Mouse (Mus musculus) common myeloid progenitor, adult 5-6 weeks (primary cell): ENCODE results near the gene Ifit1bl1. TPM values are rescaled to one million over a fixed set of nuclear protein-coding genes. Genes with fewer than 3 reads are reported as not detected.

ENCODE experiments used
- ATAC-seq: replicated peaks from 2 replicates; pipeline ENCODE4 v1.8.0; 2016; ENCODE audit warnings: low read depth, mild to moderate bottlenecking, moderate TSS enrichment, inconsistent platforms; ENCODE audit not compliant: poor library complexity, severe bottlenecking
- total RNA-seq: library from RNA; stranded (forward); fragments of 200-1000, 187-1606 nt; gene quantifications from 2 replicates; pipeline ENCODE4 v1.2.3, GENCODE M21; 2017

The Ifit1bl1 gene
- total RNA-seq, 1 experiment from 2014 or later: not detected

- peak; percentile 96 for ATAC-seq
Measured at GRCm38 (mm10) chr19:34550534-34551223, 51.1 kb downstream of the Ifit1bl1 start, which contains the start of gene Ifit2. Gene Ifit2 (plus strand): TSS chr19:34550694.

GRCm38 (mm10) chr19:34550205-34550533, 51.6 kb downstream of the Ifit1bl1 start:
- ATAC-seq: no peak

GRCm38 (mm10) chr19:34547976-34548375, 53.8 kb downstream of the Ifit1bl1 start:
- ATAC-seq: peak; percentile 68

GRCm38 (mm10) chr19:34546211-34546610, 55.5 kb downstream of the Ifit1bl1 start:
- no peak for ATAC-seq

Other genes with a start within 250 kb of the Ifit1bl1 start
- 0.09 TPM in 1 of 2 replicates, not detected in the other for gene Ch25h, start 126.8 kb downstream of the Ifit1bl1 start, total RNA-seq
- gene Lipa, start 74.5 kb downstream of the Ifit1bl1 start, total RNA-seq: 21.6 and 22.7 TPM in 2 replicates
- 16.7 and 22.7 TPM in 2 replicates for gene Ifit2, start 51.3 kb downstream of the Ifit1bl1 start, total RNA-seq
- gene Ifit3, start 18.4 kb downstream of the Ifit1bl1 start, total RNA-seq: 1.6 TPM in 1 of 2 replicates, not detected in the other
- not detected in 2 replicates for gene Ifit3b, start 6.0 kb upstream of the Ifit1bl1 start, total RNA-seq
- 1.6 TPM in 1 of 2 replicates, not detected in the other for gene Ifit1bl2, start 38.8 kb upstream of the Ifit1bl1 start, total RNA-seq
- 0.15 and 1.7 TPM in 2 replicates for gene Ifit1, start 38.9 kb upstream of the Ifit1bl1 start, total RNA-seq
- gene Slc16a12, start 145.3 kb upstream of the Ifit1bl1 start, total RNA-seq: 0.18 TPM in 1 of 2 replicates, not detected in the other